Mouse (Mus musculus) lung, postnatal 25 days (tissue): ENCODE measurements around the gene Agpat1.

Source experiments
- DNase-seq: peaks from one replicate; pipeline ENCODE4 v3.0.0; 2022; ENCODE audit warnings: low spot score

Gene Agpat1

DNA sequence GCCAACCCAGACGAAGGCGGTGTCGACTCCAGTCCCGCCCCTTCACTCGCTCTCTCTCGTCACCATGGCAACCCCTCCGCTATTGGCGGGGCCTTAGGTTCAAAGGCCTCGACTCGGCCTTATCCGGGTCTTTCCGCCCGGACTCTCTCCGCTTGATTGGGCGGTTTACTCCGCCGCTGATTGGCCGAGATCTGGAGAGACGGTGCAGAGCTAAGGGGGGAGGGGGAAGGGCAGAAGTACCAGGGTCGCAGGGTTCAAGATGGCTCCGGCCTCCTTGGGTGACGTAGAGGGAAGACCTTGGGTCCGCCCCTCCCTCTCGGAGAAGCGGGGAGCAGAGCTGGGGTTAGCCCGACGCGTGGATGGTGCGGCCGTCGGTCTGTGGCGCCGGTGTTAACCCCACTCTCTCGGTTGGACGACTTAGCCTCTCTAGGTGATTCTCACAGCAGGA is at the start of gene Agpat1:
Gene Agpat1, plus strand, starts transcription at position 202 of the 448 bp plus-strand sequence.
- DNase-seq, result peak; percentile 99

DNA sequence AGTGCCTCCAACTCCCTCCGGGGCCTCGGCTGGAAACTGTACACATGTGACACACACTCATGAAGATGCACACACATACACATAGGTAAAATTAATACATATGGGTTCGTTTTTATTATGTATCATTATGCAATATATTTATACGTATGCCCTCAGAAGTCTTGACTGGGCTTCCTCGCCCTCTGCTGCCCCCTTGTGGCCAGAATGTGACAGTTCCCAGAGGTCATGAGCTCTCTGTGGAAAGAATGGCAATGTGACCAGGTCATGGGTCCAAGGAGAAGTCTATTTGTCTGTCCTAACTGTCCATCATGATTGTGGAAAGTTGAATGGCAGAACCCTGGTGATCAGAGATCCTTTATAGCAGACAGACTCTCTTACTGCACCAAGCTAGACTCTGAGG is 48.6 kb upstream of the Agpat1 start:
- DNase-seq, result peak; percentile 83

DNA sequence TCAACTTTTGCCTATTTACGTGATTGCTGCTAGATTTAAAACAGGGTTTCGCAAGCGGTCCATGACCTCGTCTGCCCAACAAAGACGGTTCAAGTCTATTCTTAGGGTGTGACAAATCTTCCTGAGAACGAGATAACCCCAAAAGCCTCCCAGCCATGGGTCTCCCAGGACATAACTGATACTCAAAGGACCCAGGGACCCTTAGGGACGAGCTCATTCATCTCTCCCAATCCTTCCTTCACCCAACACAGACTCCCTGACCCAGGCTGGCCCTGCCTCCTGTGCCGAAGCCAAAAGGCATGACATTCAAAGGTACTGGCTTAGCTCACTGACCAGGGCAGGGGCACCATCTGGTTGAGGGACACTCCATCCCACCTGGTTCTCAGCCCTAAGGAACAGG is 47.7 kb upstream of the Agpat1 start:
- no peak for DNase-seq

DNA sequence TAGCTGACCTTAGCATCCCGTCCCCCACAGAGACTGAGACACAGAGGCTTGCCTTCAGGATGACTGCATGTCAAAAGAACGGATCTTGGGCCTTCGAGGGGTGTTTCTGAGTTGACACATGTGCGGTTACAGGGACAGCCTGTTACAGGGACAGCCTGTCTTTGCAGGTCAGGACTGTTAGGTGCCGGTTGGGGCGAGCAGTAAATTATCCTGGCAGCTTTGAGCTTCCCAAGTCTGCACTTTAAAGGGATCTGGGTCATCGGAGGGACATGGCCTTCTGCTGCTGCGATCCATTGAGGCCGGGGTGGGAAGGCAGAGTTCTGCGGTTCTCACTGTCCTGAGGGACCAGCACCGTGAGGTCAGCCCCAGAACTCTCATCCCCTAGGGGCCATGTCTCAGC is 46.7 kb upstream of the Agpat1 start:
- no peak for DNase-seq

DNA sequence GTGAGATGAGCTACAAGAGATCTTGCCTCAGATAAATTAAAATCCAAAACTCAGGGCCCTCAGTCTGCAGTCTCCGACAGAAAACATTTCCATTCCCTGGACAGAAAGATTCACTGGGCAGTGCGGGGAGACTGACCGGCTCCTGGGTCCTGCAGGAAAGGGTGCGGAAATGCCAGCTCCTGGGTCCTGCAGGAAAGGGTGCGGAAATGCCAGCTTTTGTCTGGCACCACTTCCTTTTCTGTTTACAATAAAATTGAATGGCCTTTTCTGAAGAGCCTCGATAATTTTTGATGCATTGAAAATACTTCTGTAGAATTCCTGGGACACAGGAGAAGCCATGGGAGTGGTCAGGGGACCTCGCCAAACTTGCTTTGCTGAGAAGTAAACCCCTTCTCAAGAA is 44.9 kb upstream of the Agpat1 start:
- DNase-seq, result peak; percentile 36

DNA sequence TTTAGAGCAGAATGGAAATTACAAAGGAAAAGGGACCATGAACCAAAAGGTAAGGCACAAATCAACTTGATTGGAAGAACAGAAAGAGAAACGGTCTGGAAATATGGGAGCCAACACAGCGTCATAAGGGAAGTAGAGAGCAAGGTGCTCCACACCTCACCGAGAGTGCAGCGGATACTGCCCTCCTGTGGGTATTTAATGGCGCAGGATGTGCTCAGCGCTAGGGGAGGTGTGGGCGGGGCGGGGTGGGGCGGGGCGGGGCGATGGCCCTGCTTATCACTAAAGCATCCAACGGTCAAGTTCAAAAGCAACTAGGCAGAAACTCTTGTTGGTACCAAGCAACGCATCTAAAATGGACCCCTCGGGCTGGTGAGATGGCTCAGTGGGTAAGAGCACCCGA is 44.2 kb upstream of the Agpat1 start:
- DNase-seq, result no peak

DNA sequence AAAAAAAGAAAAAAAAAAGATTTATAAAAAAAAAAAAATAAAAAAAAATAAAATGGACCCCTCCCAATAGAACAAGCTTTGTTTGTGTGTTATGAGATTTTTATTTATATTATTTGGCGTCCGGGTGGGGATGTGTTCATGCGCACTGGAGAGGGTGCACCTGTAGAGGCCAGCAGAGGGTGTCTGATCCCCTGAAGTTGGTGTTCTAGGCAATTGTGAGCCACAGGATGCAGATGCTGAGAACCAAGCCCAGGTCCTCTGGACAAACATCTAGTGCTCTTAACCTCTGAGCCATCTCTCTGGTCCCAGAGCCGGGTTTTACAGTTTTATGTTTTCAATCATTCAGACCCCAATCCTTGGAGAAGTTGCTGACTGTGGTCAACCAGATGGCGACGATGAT is 43.6 kb upstream of the Agpat1 start:
- DNase-seq, result no peak

DNA sequence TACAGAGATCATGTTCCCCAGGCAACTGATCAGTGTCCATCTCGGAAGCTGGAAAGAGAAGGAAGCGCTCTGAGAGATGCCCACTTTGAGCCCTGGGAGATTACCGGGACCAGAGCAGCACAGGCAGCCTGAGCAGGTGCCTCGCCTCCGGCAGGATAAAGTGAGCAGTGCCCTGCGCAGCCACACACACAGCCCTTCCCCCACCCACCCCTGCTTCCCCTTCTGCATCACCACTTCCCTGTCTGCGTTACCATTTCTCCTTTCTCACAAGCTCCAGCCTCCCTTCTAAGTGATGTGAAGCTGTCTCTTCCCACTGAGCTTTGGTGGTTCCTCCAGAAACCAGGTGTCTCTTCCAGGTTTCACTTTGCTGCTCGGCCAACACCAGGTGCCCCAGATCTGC is 42.9 kb upstream of the Agpat1 start:
- no peak for DNase-seq

DNA sequence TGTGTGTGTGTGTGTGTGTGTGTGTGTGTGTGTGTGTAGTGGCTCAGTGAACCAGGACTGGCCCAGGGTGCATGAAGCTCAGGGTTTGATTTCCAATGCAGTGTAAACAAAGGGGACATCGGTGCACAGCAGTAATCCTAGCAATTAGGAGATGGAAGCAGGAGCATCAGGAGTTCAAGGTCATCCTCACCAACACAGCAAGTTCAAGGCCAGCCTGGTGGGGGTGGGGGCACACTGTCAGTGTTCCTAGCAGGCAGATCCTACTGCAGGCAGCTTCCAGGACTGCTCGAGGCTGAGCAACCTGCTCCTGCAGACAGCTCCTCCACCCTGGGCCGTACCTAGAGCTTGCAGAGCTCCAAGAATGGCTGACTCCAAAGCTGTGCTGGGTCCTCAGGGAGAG is 41.5 kb upstream of the Agpat1 start:
- no peak for DNase-seq

DNA sequence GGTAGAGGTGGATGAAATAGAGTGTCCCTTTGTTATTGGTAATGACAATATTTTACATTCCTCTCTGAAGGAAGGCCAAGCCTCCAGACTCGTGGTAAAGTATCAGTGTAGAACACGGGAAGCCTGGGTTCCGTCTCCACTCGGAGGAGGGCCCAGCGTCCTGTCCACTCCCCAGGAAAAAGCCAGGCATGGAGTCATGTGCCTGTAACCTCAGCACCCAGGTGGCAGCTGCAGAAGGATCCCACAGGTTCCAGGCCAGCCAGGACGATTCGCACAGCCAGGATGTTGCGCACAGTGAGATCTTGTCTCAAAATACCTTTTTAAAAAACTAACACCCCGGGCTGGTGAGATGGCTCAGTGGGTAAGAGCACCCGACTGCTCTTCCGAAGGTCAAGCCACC is 40.7 kb upstream of the Agpat1 start:
- no peak for DNase-seq

DNA sequence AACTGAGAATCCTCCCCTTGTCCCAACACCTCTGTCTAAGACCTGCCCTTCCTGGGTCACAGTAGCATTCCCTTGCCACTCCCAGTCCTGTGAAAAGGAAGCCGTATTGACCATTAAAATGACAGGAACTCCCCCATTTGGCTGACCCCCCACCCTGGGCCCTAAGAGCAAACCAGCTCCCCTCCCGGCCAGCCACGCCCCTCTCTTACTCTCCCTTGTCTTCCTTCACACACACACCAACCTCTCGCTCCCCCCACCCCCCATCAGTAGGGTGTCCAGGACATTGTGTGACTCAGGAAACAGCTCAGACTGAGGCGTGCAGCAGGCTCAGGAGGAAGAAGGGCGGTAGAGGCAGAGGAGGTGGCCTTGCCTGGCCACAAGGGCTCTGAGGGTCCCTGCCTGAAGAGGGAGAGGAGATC is 40.0 kb upstream of the Agpat1 start, which contains the start of gene Notch4:
Gene Notch4, plus strand, starts transcription at position 266 of the 419 bp plus-strand sequence.
- DNase-seq, result peak; percentile 81

DNA sequence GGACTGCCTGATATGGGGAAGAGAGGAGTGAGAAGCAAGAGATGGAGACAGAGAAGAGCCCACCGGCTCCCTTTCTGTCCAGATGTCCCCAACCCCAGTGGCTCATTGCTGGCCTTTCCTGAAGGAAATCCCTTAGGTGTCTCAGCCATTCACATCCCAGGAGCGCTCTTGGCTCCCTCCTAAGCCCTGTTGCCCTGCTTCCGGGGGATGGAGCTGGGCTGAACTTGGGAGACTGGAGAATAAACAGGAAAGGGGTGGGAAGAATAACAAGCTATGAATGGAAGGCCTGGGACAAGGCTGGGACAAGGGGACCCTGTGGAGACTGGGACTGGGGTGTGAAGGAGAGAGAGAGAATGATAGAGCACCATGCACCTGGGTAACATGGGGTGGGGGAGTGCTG is 39.3 kb upstream of the Agpat1 start:
- DNase-seq, result peak; percentile 81

DNA sequence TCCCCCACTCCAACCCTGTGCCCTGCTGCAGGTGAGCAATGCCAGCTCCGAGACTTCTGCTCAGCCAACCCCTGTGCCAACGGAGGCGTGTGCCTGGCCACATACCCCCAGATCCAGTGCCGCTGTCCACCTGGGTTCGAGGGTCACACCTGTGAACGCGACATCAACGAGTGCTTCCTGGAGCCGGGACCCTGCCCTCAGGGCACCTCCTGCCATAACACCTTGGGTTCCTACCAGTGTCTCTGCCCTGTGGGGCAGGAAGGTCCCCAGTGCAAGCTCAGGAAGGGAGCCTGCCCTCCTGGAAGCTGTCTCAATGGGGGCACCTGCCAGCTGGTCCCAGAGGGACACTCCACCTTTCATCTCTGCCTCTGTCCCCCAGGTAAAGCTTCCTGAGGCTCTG is 36.8 kb upstream of the Agpat1 start:
- DNase-seq, result no peak

DNA sequence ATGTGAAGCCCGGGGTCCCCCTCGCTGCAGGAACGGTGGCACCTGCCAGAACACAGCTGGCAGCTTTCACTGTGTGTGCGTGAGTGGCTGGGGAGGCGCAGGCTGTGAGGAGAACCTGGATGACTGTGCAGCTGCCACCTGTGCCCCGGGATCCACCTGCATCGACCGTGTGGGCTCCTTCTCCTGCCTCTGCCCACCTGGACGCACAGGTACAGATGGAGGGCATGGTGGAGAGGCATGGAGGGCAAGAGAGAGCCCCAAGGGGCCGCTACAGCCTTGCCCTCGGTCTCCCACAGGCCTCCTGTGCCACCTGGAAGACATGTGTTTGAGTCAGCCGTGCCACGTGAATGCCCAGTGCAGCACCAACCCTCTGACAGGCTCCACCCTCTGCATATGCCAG is 35.6 kb upstream of the Agpat1 start:
- no peak for DNase-seq

DNA sequence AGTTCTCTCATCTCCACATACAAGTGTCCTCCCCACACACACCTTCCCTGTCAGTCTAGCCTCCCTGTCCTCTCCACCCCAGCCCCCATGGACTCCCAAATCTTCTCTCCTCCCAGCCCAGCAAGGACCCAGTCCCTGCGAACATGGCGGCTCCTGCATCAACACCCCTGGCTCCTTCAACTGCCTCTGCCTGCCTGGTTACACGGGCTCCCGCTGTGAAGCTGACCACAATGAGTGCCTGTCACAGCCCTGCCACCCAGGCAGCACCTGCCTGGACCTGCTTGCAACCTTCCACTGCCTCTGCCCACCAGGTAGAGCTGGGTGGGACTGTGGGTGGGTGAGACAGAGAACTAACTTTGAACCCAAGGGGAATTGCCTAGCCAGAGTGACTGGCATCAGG is 34.1 kb upstream of the Agpat1 start:
- no peak for DNase-seq

DNA sequence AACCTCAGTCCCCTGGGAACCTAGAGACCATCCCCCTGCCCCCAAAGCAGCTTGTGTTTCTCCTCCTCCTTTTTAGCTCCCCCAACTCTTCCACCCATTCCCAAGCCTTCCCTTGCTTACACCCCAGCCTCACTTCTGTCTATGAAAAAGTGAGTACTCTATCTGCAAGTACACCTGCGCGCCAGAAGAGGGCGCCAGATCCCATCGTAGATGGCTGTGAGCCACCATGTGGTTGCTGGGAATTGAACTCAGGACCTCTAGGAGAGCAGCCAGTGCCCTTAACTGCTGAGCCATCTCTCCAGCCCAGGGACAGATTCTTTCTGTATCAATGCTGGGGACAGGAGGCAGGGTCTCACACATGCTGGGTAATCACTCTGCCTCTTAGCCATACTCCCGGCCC is 32.2 kb upstream of the Agpat1 start:
- no peak for DNase-seq

DNA sequence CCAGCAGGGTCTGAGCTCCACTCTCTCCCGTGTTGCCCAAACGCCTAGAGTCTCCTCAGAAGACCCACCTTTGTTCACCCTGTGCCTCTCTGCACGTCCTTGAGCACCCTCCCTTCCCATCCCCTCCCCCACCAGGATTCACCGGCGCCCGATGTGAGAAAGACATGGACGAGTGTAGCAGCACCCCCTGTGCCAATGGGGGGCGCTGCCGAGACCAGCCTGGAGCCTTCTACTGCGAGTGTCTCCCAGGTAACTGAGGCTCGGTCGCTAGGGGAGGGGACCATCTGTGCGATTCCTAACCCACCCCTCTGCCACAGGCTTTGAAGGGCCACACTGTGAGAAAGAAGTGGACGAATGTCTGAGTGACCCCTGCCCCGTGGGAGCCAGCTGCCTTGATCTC is 31.7 kb upstream of the Agpat1 start:
- DNase-seq, result no peak

DNA sequence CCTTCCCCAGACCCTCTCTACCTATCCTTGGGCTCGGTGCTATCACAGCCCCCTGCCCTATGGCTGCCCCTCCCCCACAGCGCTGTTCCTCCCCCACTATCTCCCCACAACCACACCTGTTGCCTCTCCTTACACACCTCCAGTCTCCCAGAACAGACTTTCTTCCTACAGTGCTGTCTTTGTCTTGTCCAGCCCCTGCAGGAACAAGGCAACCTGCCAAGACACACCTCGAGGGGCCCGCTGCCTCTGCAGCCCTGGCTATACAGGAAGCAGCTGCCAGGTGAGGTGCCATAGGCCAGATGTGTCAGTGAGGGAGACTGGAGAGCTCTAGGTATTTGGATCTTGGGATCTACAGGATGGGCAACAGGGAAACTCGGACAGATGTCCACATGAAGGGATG is 27.5 kb upstream of the Agpat1 start:
- no peak for DNase-seq

DNA sequence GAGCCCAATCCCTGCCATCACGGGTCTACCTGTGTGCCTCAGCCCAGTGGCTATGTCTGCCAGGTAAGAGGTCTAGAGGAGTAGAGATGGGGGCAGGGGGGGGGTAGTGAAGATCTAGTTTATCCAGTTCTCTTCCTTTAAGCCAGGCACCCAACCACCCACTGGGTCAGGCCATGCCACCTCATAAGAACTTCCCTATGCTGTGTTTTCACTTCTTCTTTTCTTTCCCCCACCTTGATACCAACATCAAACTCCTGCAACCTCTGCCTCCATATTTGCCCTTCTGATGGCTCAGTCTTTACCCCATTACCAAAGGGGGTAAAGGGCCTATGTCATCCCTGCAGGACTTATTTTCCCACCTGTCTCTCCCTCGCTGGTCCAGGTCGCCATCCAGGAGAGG is 26.0 kb upstream of the Agpat1 start:
- DNase-seq, result no peak

DNA sequence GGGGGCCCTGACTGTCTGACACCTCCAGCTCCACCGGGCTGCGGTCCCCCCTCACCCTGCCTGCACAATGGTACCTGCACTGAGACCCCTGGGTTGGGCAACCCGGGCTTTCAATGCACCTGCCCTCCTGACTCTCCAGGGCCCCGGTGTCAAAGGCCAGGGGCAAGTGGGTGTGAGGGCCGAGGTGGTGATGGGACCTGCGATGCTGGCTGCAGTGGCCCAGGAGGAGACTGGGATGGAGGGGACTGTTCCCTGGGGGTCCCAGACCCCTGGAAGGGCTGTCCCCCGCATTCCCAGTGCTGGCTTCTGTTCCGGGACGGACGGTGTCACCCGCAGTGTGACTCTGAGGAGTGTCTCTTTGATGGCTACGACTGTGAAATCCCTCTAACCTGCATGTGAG is 21.5 kb upstream of the Agpat1 start:
- DNase-seq, result no peak

DNA sequence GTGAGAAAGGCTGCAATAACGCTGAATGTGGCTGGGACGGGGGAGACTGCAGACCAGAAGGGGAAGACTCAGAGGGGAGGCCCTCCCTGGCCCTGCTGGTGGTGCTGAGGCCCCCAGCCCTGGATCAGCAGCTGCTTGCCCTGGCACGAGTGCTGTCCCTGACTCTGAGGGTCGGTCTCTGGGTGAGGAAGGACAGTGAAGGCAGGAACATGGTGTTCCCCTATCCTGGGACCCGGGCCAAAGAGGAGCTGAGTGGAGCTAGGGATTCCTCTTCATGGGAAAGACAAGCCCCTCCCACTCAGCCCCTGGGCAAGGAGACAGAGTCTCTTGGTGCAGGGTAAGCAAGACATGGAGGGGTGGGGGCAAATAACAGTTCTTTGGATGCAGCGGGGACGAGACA is 20.7 kb upstream of the Agpat1 start:
- no peak for DNase-seq

DNA sequence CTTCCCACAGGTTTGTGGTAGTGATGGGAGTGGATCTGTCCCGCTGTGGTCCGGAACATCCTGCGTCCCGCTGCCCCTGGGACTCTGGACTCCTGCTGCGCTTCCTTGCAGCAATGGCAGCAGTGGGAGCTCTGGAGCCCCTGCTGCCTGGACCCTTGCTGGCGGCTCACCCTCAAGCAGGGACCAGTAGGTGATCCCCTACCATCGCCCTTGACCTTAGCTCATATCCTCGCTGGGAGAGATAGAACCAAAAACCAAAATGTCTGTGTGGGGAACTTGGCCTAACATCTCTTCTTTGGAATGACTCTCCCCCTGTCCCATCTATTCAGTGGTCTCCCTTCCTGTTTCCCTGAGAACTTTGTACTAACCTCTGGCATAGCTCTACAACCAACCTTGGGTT is 20.2 kb upstream of the Agpat1 start:
- DNase-seq, result no peak

DNA sequence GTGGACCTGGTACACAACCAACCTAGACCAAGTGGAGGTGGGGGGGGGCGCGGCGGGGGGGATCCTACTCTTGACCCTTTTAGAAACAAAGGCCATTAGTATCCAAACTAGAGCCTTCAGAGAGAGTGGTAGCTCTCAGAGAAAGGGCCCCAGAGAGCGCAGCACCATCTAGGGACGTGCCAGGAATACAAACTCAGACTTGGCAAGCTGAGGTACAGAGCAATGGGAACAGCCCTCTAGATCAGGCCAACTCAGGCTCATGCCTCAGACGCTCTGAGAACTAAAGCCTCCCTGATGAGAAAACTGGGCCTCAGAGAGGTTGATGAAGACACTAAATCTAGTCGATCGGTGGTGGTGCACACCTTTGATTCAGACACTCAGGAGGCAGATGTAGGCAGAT is 18.9 kb upstream of the Agpat1 start:
- no peak for DNase-seq

DNA sequence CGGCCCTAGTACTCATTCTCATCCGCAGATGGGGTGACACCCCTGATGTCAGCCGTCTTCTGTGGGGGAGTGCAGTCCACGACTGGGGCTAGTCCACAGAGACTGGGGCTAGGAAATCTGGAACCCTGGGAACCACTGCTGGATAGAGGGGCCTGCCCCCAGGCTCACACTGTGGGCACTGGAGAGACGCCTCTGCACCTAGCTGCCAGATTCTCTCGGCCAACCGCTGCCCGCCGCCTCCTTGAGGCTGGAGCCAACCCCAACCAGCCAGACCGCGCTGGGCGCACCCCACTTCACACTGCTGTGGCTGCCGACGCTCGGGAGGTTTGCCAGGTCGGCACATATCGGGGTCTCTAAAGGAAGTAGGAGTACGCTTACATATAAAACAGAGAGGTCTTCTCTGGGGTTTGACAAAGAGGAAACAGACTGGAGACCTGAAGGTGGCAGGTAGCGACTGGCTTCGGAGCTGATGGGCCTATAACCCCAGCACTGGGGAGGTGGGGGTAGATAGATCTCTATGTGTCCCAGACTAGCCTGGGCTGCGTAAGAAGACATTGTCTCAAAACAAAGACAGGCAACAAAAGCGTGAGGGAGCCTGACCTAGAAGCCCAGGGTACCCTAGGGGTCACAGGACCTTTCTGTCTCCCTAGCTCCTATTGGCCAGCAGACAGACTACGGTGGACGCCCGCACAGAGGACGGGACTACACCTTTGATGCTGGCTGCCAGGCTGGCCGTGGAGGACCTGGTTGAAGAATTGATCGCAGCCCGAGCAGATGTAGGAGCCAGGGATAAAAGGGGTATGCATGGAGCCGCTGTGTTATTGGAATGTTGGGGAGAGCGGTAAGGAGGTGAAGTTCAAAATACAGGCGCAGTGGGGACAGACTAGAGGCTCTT is 17.9 kb upstream of the Agpat1 start:
- DNase-seq, result no peak
